Mouse (Mus musculus): ENCODE data around the gene Slc43a2.
A peak's percentile ranks its signal among the peaks of the same experiment; 100 is the strongest.

Slc43a2 gene

DNA sequence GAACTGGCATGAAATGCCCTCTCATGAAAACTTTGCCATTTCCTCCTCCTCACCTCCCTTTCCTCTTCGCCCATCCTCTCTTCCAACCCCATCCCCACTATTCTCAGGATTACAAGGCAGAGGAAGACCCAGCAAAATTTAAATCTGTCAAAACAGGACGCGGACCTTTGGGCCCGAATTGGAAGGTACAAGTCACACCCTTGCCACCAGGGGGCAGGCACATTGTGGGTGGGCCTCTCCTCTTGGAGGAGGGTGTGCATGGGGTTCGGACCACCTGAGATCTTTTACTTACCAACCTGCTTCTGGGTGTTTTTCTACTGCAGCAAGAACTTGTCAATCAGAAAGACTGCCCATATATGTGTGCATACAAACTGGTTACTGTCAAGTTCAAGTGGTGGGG lies 87.6 kb downstream of the Slc43a2 start:
- DNase-seq, result peak; percentile 49

DNA sequence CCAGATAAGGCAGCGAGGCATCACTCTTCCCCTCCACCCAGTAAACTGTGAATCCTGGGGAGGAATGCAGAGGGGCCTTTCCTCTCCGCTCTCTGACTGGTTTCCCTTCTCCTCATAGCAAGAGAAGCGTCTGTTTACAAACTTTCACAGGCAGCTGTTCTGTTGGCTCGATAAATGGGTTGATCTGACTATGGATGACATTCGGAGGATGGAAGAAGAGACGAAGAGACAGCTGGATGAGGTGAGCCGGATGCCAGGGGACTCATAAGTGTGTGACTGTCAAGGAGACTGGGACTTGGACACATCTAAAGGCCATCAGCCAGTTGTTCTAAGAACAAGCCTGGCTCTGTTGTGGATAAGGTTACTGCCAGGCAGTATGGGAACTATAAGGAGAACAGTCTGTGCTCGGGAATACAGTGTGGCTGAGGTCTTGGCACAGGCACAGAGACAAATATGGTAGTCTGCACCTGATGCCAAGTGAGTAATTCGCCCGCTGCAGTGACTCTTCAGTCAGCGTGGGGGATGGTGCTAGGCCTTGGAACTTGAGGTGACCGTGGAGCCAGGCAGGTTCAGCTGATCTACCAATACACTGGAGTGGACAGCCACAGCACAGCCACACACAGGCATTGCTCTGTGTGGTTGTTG lies 88.8 kb downstream of the Slc43a2 start:
- DNase-seq, result peak; percentile 43

DNA sequence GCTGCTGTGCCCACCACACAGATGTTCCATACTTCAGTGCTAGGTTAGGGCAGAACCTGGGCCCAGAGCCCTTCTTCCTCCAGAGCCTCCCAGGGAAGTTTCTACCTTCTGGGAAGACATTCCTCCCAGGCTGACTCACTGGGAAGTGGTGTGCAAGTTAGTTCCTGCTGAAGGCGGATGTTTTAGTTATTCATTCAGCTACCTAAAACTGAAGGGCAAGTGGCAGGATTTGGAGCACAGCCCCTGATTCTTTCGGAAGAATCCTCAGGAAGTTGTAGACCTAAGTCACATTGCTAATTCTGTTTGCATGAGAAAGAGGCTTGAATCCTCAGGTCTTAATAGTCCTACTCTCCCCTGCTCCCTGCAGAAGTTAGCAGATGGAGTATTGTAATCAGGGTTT lies 89.9 kb downstream of the Slc43a2 start:
- DNase-seq, result no peak

DNA sequence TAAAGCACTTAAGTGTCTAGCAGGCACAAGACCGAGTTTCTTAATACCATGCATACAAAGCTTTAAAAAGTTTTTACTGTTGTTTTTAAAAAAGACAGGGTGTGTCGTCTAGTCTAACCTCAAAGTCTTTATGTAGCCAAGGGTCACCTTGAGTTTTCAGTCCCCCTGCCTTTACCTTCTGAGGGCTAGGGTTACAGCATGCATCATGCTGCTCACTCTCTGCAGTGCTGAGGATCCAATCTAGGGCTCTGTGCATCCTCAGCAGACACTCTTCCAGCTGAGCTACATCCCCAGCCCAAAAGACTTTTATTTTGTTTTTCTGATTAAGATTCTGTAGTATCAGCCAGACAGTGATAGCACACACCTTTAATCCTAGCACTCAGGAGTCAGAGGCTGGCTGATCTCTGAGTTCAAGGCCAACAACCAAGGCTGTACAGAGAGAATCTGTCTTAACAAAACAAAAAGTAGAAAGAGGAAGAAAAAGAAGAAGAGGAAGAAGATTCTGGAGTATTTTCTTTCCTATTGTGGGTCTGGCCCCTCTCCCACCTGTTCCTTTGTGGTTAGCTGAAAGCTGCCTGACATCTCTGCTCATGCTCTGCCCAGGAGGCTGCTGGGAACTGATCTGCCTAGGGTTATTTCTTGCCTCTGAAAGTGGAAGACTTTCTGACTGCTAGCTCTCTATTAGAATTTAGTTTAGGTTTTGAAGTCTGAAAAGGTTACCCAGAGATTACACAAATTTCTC lies 91.3 kb downstream of the Slc43a2 start:
- DNase-seq, result no peak

DNA sequence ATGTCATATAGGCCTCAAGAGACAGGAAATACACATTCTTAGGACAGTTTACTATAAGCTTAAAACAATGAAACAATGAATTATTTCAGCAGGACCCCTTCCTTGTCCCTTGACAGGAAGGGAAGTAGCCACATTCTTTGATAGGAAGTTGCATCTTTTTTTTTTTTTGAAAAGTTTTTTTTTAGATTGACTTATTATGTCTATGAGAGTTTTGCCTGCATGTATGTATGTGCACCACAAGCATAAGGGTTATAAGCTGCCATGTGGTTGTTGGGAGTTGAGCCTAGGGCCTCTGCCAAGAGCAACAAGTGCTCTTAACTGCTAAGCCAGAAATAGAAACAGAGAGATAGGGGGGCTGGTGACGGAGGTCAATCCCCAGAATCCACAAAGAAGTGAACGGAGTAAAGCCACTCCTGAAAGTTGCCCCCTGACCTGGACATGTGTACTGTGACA lies 92.6 kb downstream of the Slc43a2 start:
- no peak for DNase-seq

DNA sequence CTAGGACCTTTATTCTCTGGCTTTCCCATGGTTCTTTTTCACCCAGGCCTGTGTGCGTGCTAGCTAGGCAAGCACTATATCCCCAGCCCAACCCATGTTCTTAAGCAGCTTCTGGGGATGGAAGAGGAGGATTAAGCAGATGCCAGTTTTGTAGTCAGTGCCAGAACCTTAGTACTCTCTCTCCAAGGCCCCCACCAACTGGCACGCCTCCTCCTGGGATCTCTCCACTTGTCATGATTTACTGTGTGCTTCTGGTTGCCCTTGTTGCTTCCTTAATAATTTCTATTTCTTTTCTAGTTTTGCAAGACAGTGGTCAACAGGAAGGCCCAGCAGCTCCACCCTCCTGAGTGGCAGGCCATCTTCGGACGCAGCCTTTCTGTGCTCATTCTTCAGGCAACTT lies 94.3 kb downstream of the Slc43a2 start:
- DNase-seq, result no peak
